Mouse (Mus musculus) brown adipose tissue, adult 24 weeks (tissue): Measurements from ENCODE around the gene Nfkbie. TPM values are rescaled to one million over a fixed set of nuclear protein-coding genes. Genes with fewer than 3 reads are reported as not detected.

ENCODE experiments used
- H3K27ac ChIP-seq: fragments of 200-500 bp; replicated peaks from 2 replicates; pipeline ENCODE4 v1.5.1; 2012; ENCODE audit warnings: low read depth, mild to moderate bottlenecking, low read length
- H3K4me1 ChIP-seq: fragments of 200-500 bp; 2 replicates; pipeline ENCODE4 v1.6.1; 2012; ENCODE audit warnings: low read length, mixed read lengths; ENCODE audit not compliant: control insufficient read depth, insufficient read depth, insufficient read length
- H3K4me3 ChIP-seq: fragments of 200-500 bp; 2 replicates; pipeline ENCODE4 v1.5.1; 2012; ENCODE audit warnings: low read depth, mild to moderate bottlenecking, low read length, moderate library complexity; ENCODE audit not compliant: insufficient read depth
- polyA plus RNA-seq: library from polyadenylated mRNA; stranded (reverse); fragments of >200 nt; gene quantifications from 2 replicates; pipeline ENCODE4 v1.2.4, GENCODE M21; 2012; ENCODE audit not compliant: missing spikeins, insufficient read depth, insufficient read length

The Nfkbie gene
- polyA plus RNA-seq, 1 experiment, result 1.4 TPM

DNA sequence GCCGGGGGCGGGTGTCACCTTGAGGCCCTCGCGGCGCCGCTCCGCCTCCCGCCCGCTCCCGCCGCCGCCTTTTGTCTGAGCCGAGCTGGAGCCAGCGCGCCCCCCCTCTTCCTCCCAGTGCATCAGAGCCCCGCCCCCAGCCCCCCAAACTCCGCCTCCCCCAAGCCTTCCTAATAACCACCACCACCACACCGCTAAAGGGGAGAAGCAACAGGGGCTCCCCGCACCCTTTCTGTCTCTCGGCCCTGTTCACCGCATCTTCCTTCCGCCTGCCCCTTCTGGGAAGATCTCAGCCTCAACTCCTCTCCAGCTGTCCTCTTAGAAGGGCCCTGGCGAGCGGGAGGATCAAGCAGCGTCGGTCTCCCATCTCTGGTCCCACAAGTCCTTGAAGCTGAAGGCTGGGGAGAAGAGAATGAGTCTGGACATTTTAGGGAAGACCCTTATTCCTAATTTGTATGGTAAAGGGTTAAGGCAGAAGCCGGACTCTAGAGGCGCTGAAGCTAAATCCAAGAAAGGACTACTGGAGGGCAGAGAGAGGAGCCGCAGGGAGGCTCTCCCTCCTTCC is 5.8 kb upstream of the Nfkbie start, which contains the start of gene Tmem151b:
Tmem151b (minus strand) TSS at position 61 of the 565 bp plus-strand sequence.
- H3K4me3 ChIP-seq, result peak within 1 kb of the TSS; percentile 11; the same call in 1 of the 2 replicates

DNA sequence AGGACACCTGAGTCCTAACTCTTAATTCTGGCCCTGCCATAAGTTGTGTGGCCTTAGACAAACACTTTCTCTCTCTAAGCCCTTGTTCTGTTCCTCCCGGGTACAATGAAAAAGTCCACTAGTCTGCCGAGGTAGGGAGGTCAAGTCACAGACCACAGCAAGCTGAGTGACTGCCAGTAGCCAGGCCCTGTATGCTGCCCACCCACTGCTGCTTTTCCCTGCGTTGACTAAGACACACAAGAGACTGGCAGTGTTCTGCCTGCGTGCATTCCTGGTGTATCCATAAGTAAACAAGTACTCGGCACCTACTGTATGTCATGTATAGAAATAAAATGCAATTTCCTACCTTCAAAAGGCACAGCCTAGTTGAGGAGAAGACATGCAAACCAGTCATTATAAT is 5.2 kb upstream of the Nfkbie start:
- Histone ChIP-seq H3K4me3 (no peak overlapping the region), H3K4me1 (no peaks in the 10 kb centered on the region), H3K27ac (no peak overlapping the region)

More for the DNA sequence above, 5.8 kb upstream of the Nfkbie start, which contains the start of gene Tmem151b:
- Histone ChIP-seq H3K27ac (no peak within 1 kb of the TSS), H3K4me1 (no peaks in the 10 kb centered on the region)

DNA sequence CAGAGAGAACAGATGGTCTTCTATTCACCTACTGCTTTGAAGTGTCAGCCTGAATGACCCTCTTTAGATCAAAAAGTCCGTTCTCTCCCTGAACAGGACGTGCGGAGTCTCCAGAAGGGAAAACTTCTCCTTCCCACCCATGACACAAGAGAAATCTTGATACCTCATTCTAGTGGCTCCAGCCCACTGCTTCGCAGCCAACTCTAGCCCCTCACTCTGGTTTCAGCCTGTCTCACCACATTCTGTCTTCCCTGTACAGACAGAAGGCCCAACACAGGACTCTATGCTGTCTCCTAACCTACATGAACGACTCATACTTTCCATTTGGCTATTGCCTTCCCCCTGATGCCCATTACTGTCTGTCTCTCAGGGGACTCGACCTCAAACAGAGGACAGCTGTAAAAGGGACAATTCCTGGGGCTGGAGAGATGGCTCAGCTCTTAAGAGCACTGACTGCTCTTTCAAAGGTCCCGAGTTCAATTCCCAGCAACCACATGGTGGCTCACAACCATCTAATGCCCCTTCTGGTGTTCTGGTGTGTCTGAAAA is 4.2 kb upstream of the Nfkbie start:
- Histone ChIP-seq H3K27ac (no peak overlapping the region), H3K4me3 (no peak overlapping the region), H3K4me1 (no peaks in the 10 kb centered on the region)

DNA sequence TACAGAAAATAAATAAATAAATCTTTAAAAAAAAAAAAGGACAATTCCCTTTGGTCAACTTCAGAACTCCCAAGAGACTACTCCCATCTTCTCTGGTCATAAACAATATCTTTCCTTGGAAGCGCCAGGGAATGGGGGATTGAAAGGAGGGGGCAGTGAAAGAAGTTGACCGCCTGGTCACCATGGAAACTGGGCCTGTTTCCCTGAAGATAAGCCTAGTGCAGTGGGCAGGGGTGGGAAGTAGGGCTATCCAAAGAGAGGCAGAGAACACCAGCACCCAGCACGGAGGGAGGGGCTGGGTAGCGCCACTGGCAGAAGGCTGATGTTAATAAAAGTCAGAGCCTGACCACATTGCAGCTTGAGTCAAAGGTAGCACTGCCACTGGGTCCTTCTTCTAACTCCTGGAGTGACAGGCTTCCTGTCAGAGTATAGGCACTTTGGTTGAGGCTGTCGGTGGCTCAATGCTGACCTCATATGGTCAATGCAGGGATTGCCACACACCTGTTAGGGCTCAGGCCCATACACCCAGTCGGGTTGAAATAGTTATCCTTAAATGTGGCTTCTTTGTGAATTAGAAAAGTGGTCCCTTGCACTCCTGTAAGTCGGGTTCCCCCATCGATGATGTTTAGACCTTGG is 3.6 kb upstream of the Nfkbie start:
- Histone ChIP-seq H3K4me3 (no peak overlapping the region), H3K4me1 (no peaks in the 10 kb centered on the region), H3K27ac (no peak overlapping the region)

DNA sequence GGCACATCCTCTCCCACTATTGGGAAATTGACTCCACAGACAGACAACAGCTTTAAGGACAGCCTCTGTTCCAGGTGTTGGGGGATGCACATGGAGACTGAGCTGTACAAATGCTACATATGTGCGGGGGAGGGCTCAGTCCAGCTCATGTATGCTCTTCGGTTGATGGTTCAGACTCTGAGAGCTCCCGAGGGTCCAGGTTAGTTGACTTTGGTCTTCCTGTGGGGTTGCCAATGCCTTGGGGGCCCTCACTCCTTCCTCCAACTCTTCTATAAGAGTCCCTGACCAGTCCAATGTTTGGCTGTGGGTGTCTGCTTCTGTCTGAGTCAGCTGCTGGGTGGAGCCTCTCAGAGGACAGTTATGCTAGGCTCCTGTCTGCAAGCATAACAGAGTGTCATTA is 2.4 kb upstream of the Nfkbie start:
- no peak overlapping the region for H3K27ac ChIP-seq
- no peak overlapping the region for H3K4me3 ChIP-seq
- H3K4me1 ChIP-seq, result no peaks in the 10 kb centered on the region; the same call in 1 of the 2 replicates

GRCm38 (mm10) chr17:45554420-45554819 is 1.1 kb upstream of the Nfkbie start:
- no peak overlapping the region for H3K4me3 ChIP-seq
- no peak overlapping the region for H3K27ac ChIP-seq
- no peaks in the 10 kb centered on the region; the same call in 1 of the 2 replicates for H3K4me1 ChIP-seq

- Histone ChIP-seq H3K27ac (0 out of 2 replicates have a peak overlapping the region, but pooled peaks have one; percentile 31), H3K4me1 (no peaks in the 10 kb centered on the region; the same call in 1 of the 2 replicates), H3K4me3 (peak overlapping the region; percentile 90)
Observed at GRCm38 (mm10) chr17:45556107-45556489, 595 bp downstream of the Nfkbie start.

- Histone ChIP-seq H3K4me1 (no peaks in the 10 kb centered on the region; the same call in 1 of the 2 replicates), H3K27ac (peak overlapping the region; percentile 10; the same call in 1 of the 2 replicates), H3K4me3 (peak overlapping the region; percentile 90)
Observed at GRCm38 (mm10) chr17:45556514-45557245, 1.2 kb downstream of the Nfkbie start.

DNA sequence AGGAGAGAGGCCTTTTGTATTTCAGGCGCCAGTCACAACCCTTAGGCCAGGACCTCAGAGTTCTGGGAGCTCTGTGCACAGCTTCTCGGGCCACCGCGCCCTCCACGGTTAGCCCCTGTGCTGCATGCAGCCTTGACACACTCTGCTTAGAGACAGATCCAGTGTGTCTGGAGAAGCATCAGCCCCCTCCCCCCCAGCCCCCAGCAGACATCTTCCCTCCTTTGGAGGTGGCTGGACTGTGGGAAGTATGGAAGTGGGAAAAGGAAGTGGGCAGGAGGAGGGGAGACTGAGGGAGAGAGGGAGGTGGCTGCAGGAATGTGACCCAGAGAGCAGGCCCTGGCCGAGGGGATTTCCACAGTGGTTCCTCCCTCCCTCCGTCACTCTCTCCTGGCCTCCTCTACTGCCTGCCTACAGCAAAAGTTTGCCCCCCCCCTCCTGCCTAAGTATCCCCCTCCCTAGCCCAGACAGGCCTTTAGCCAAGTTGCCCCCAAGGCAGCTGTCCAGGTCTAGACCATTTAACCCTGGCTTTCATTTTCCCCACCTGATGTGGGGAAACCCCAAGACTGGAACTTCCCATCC is 1.8 kb downstream of the Nfkbie start:
- peak overlapping the region; percentile 90 for H3K4me3 ChIP-seq
- no peaks in the 10 kb centered on the region; the same call in 1 of the 2 replicates for H3K4me1 ChIP-seq
- peak overlapping the region; percentile 10; the same call in 1 of the 2 replicates for H3K27ac ChIP-seq

DNA sequence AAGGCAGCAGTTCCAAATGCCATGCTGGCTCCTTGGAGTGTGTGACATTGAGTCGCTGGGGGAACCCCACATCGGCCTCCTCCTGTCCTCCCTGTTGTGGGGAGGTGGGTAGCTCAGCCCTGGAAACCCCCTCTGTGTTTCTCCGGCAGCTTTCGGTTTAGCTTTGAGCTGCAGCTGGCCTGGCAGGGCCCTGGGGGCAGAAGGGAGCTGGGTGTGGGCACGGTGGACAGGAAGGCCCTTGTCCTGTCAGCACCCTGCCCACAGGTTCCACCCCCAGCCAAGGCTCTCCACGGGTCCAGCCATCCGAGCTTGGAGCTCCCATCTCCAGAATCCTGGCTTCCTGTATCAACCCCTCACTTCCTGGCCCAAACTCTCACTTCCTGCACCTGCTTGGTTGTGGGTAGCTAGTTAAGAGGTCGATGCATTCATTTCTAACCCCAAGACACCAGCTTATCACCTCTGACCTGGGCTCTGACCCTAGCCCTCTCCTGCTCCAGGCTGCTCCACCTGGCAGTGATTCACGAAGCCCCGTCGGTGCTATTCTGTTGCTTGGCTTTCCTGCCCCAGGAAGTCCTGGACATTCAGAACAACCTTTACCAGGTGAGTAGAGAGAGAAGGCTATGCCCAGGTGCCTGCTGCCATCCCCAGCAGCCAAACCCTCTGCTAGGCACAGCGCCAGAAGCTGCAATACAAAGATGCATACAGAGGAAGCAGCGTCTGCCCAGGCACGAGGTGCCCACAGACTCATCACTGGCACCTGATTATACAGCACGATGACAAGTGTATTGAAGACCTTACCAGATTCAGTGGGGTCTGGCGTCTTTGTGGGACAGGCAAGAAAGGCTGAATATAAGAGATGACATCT is 2.7 kb downstream of the Nfkbie start:
- Histone ChIP-seq H3K4me3 (peak overlapping the region; percentile 90), H3K27ac (no peak overlapping the region), H3K4me1 (no peaks in the 10 kb centered on the region; the same call in 1 of the 2 replicates)

DNA sequence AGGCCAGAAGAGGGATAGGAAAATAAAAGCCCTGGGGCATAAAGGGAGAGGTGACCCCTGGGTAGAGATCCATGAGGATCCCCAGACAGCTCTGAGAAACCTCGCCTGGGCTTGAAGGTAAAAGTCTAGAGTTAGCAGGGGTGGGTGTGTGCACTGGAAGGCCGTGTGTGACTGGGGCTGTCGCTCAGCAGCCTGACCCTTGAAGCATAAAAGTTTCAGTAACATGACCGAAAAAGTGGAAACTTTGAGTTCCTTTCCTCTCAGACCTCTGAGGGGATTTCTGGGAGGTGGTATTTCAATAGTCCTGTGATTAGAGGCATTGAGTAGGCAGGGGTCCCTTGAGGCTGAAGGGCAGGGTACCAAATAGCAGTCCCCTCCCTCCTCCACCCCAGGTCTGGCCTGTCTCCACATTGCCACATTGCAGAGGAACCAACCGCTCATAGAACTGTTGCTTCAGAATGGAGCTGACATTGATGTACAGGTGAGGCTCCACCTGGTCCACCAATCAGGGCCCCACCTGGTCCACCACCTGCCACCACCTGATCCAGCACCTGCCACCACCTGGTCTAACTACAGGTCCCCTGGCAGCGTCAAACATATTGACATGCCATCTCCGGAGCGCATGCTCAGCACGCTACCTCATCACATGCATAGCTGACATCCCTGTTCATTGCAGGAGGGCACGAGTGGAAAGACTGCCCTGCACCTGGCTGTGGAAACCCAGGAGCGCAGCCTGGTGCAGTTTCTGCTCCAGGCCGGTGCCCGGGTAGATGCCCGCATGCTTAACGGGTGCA is 4.4 kb downstream of the Nfkbie start:
- no peak overlapping the region for H3K27ac ChIP-seq
- no peaks in the 10 kb centered on the region; the same call in 1 of the 2 replicates for H3K4me1 ChIP-seq
- no peak overlapping the region for H3K4me3 ChIP-seq

DNA sequence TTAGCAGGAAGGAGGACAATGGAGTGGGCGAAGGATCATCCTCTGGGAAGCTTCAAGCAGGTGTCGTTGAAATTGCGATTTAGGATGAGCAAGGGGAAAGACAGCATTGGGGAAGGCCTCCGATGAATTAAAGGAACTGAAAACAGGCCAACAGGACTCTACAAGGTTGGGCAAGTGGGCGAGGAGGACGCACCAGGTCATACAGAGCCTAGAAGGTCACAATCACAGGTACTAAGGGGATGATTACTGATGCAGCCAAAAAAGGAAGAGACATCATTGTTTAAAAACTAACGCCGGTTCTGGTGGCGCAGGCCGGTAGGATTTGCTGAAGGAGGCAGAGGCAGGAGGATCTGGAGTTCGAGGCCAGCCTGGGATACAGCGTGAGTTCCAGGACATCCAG is 7.7 kb downstream of the Nfkbie start:
- no peak overlapping the region for H3K4me3 ChIP-seq

GRCm38 (mm10) chr17:45563655-45564530 is 8.4 kb downstream of the Nfkbie start, which contains the start of gene Slc35b2:
TSS of gene Slc35b2 (plus strand) at chr17:45563874.
- H3K4me3 ChIP-seq, result peak within 1 kb of the TSS; percentile 76
- H3K27ac ChIP-seq, result peak within 1 kb of the TSS; percentile 56
- H3K4me1 ChIP-seq, result no peaks in the 10 kb centered on the region

More for the DNA sequence above, 7.7 kb downstream of the Nfkbie start:
- Histone ChIP-seq H3K27ac (no peak overlapping the region), H3K4me1 (no peaks in the 10 kb centered on the region; the same call in 1 of the 2 replicates)
